ENCODE assay signal across 23 mouse cellular contexts in genomic region chr12:85726729-85727397, GRCm38 (mm10). TPM values are rescaled to one million over a fixed set of nuclear protein-coding genes. Genes with fewer than 3 reads are reported as not detected.
"Had no signal": no experiment of that assay in that cellular context is flagged by ENCODE, and none has a peak within 500 bp of the region (broad histone marks: within the 10 kb centered on the region; RNA-seq: fewer than 3 reads in every experiment).

No protein-coding gene starts in this region.

- ATAC-seq: liver, postnatal 0 days; midbrain, embryonic 16.5 days had no signal

- H3K36me3 ChIP-seq: midbrain, embryonic 10.5 days; midbrain, embryonic 12.5 days; neural tube, embryonic 13.5 days; neural tube, embryonic 15.5 days; stomach, embryonic 15.5 days had no signal

- H3K4me1 ChIP-seq: midbrain, embryonic 10.5 days; midbrain, embryonic 12.5 days; neural tube, embryonic 13.5 days; stomach, embryonic 15.5 days had no signal

- H3K27ac ChIP-seq: midbrain, embryonic 10.5 days; midbrain, embryonic 12.5 days; neural tube, embryonic 13.5 days; neural tube, embryonic 15.5 days; stomach, embryonic 15.5 days; stomach, postnatal 0 days had no signal

- DNase-seq: liver, postnatal 0 days; lung, embryonic 14.5 days; lung, postnatal 10 days; lung, postnatal 4 days; midbrain, embryonic 14.5 days; retina, postnatal 1 day; right cerebral cortex, adult 18-20 months; right cerebral cortex, postnatal 25 days; right cerebral cortex, postnatal 4 days; spleen, adult 18-20 months; thymus, adult 2 months; thymus, postnatal 25 days; thymus, postnatal 4 days had no signal

- H3K9ac ChIP-seq: liver, postnatal 0 days; lung, embryonic 14.5 days; midbrain, embryonic 12.5 days; neural tube, embryonic 13.5 days; neural tube, embryonic 15.5 days; stomach, embryonic 15.5 days had no signal

- H3K4me3 ChIP-seq: midbrain, embryonic 10.5 days; midbrain, embryonic 12.5 days; myocyte; neural tube, embryonic 13.5 days; neural tube, embryonic 15.5 days; stomach, embryonic 15.5 days had no signal

- H3K4me2 ChIP-seq: lung, embryonic 14.5 days; midbrain, embryonic 12.5 days; neural tube, embryonic 13.5 days; neural tube, embryonic 15.5 days; stomach, embryonic 15.5 days had no signal

- H3K9me3 ChIP-seq: midbrain, embryonic 10.5 days; midbrain, embryonic 12.5 days; neural tube, embryonic 13.5 days; neural tube, embryonic 15.5 days; stomach, embryonic 15.5 days had no signal

- H3K27me3 ChIP-seq: midbrain, embryonic 12.5 days; neural tube, embryonic 15.5 days; stomach, embryonic 15.5 days had no signal

RNA-seq across cellular contexts. Expression of gene Flvcr2, which starts 19.5 kb away (rescaled TPM):
- total RNA-seq: megakaryocyte, adult 5-6 weeks; megakaryocyte-erythroid progenitor cell, adult 5-6 weeks had no signal

RNA-seq across cellular contexts. Expression of gene Batf, which starts 40.4 kb away (rescaled TPM):
- polyA plus RNA-seq: myocyte had no signal
